Mouse (Mus musculus): ENCODE measurements around the gene Gm884.
"Not testable (repeated sequence)": the region's sequence is repeated elsewhere in the genome, so short reads cannot be mapped to it uniquely, and the experiment has no call there.

The Gm884 gene

GRCm38 (mm10) chr11:103647921-103648620 is 27.1 kb upstream of the Gm884 start:
- H3K27me3 ChIP-seq (ENCODE audit: control insufficient read depth, insufficient read depth, low read length, poor library complexity, severe bottlenecking): peaks cover 3% of the 10 kb centered on the region; the same call in 1 of the 2 replicates
- H3K36me3 ChIP-seq (ENCODE audit: control insufficient read depth, insufficient read depth, low read length, poor library complexity, severe bottlenecking): no peaks in the 10 kb centered on the region
- DNase-seq (ENCODE audit: low read depth, low spot score): no peak

- DNase-seq (ENCODE audit: low read depth, low spot score): no peak
- Histone ChIP-seq H3K36me3 (ENCODE audit: control insufficient read depth, insufficient read depth, low read length, poor library complexity, severe bottlenecking) (no peaks in the 10 kb centered on the region), H3K27me3 (ENCODE audit: control insufficient read depth, insufficient read depth, low read length, poor library complexity, severe bottlenecking) (peaks cover 3% of the 10 kb centered on the region; the same call in 1 of the 2 replicates)
Measured at GRCm38 (mm10) chr11:103646301-103646700, 25.4 kb upstream of the Gm884 start.

- Histone ChIP-seq H3K36me3 (ENCODE audit: control insufficient read depth, insufficient read depth, low read length, poor library complexity, severe bottlenecking) (no peaks in the 10 kb centered on the region), H3K27me3 (ENCODE audit: control insufficient read depth, insufficient read depth, low read length, poor library complexity, severe bottlenecking) (peaks cover 3% of the 10 kb centered on the region; the same call in 1 of the 2 replicates)
- no peak for DNase-seq (ENCODE audit: low read depth, low spot score)
Measured at GRCm38 (mm10) chr11:103645731-103646130, 24.8 kb upstream of the Gm884 start.

GRCm38 (mm10) chr11:103643211-103643610 is 22.3 kb upstream of the Gm884 start:
- no peak for DNase-seq (ENCODE audit: low read depth, low spot score)

GRCm38 (mm10) chr11:103639407-103639946 is 18.5 kb upstream of the Gm884 start:
- no peaks in the 10 kb centered on the region for H3K36me3 ChIP-seq (ENCODE audit: control insufficient read depth, insufficient read depth, low read length, poor library complexity, severe bottlenecking)
- H3K27me3 ChIP-seq (ENCODE audit: control insufficient read depth, insufficient read depth, low read length, poor library complexity, severe bottlenecking): no peaks in the 10 kb centered on the region
- DNase-seq (ENCODE audit: low read depth, low spot score): peak; percentile 66

More at GRCm38 (mm10) chr11:103643211-103643610, 22.3 kb upstream of the Gm884 start:
- H3K36me3 ChIP-seq (ENCODE audit: control insufficient read depth, insufficient read depth, low read length, poor library complexity, severe bottlenecking): no peaks in the 10 kb centered on the region
- no peaks in the 10 kb centered on the region for H3K27me3 ChIP-seq (ENCODE audit: control insufficient read depth, insufficient read depth, low read length, poor library complexity, severe bottlenecking)

- DNase-seq (ENCODE audit: low read depth, low spot score): no peak
- no peaks in the 10 kb centered on the region for H3K27me3 ChIP-seq (ENCODE audit: control insufficient read depth, insufficient read depth, low read length, poor library complexity, severe bottlenecking)
- H3K36me3 ChIP-seq (ENCODE audit: control insufficient read depth, insufficient read depth, low read length, poor library complexity, severe bottlenecking): no peaks in the 10 kb centered on the region
Measured at GRCm38 (mm10) chr11:103638790-103639189, 17.9 kb upstream of the Gm884 start, which contains the start of gene Lyzl6. Gene Lyzl6, minus strand, starts transcription at chr11:103638890.

GRCm38 (mm10) chr11:103636261-103636660 is 15.3 kb upstream of the Gm884 start:
- no peak for DNase-seq (ENCODE audit: low read depth, low spot score)

GRCm38 (mm10) chr11:103635481-103635880 is 14.5 kb upstream of the Gm884 start:
- no peaks in the 10 kb centered on the region for H3K27me3 ChIP-seq (ENCODE audit: control insufficient read depth, insufficient read depth, low read length, poor library complexity, severe bottlenecking)
- no peak for DNase-seq (ENCODE audit: low read depth, low spot score)
- H3K36me3 ChIP-seq (ENCODE audit: control insufficient read depth, insufficient read depth, low read length, poor library complexity, severe bottlenecking): no peaks in the 10 kb centered on the region

More at GRCm38 (mm10) chr11:103636261-103636660, 15.3 kb upstream of the Gm884 start:
- H3K27me3 ChIP-seq (ENCODE audit: control insufficient read depth, insufficient read depth, low read length, poor library complexity, severe bottlenecking): no peaks in the 10 kb centered on the region
- no peaks in the 10 kb centered on the region for H3K36me3 ChIP-seq (ENCODE audit: control insufficient read depth, insufficient read depth, low read length, poor library complexity, severe bottlenecking)

GRCm38 (mm10) chr11:103634806-103635205 is 13.9 kb upstream of the Gm884 start:
- no peaks in the 10 kb centered on the region for H3K36me3 ChIP-seq (ENCODE audit: control insufficient read depth, insufficient read depth, low read length, poor library complexity, severe bottlenecking)
- no peaks in the 10 kb centered on the region for H3K27me3 ChIP-seq (ENCODE audit: control insufficient read depth, insufficient read depth, low read length, poor library complexity, severe bottlenecking)
- no peak for DNase-seq (ENCODE audit: low read depth, low spot score)

GRCm38 (mm10) chr11:103627453-103627852 is 6.5 kb upstream of the Gm884 start:
- no peaks in the 10 kb centered on the region for H3K36me3 ChIP-seq (ENCODE audit: control insufficient read depth, insufficient read depth, low read length, poor library complexity, severe bottlenecking)
- H3K27me3 ChIP-seq (ENCODE audit: control insufficient read depth, insufficient read depth, low read length, poor library complexity, severe bottlenecking): no peaks in the 10 kb centered on the region
- no peak for DNase-seq (ENCODE audit: low read depth, low spot score)

GRCm38 (mm10) chr11:103610772-103611171 is 10.2 kb downstream of the Gm884 start:
- no peaks in the 10 kb centered on the region for H3K36me3 ChIP-seq (ENCODE audit: control insufficient read depth, insufficient read depth, low read length, poor library complexity, severe bottlenecking)
- DNase-seq (ENCODE audit: low read depth, low spot score): no peak
- no peaks in the 10 kb centered on the region for H3K27me3 ChIP-seq (ENCODE audit: control insufficient read depth, insufficient read depth, low read length, poor library complexity, severe bottlenecking)

GRCm38 (mm10) chr11:103606611-103607010 is 14.3 kb downstream of the Gm884 start:
- Histone ChIP-seq H3K27me3 (ENCODE audit: control insufficient read depth, insufficient read depth, low read length, poor library complexity, severe bottlenecking) (no peaks in the 10 kb centered on the region), H3K36me3 (ENCODE audit: control insufficient read depth, insufficient read depth, low read length, poor library complexity, severe bottlenecking) (no peaks in the 10 kb centered on the region)
- no peak for DNase-seq (ENCODE audit: low read depth, low spot score)

GRCm38 (mm10) chr11:103578339-103578738 is 42.6 kb downstream of the Gm884 start:
- no peaks in the 10 kb centered on the region for H3K27me3 ChIP-seq (ENCODE audit: control insufficient read depth, insufficient read depth, low read length, poor library complexity, severe bottlenecking)
- H3K36me3 ChIP-seq (ENCODE audit: control insufficient read depth, insufficient read depth, low read length, poor library complexity, severe bottlenecking): no peaks in the 10 kb centered on the region
- no peak for DNase-seq (ENCODE audit: low read depth, low spot score)

GRCm38 (mm10) chr11:103556021-103556420 is 64.9 kb downstream of the Gm884 start:
- peak; percentile 61 for DNase-seq (ENCODE audit: low read depth, low spot score)

GRCm38 (mm10) chr11:103534973-103535372 is 86.0 kb downstream of the Gm884 start:
- H3K36me3 ChIP-seq (ENCODE audit: control insufficient read depth, insufficient read depth, low read length, poor library complexity, severe bottlenecking); H3K27me3 ChIP-seq (ENCODE audit: control insufficient read depth, insufficient read depth, low read length, poor library complexity, severe bottlenecking); DNase-seq (ENCODE audit: low read depth, low spot score): not testable (repeated sequence)

More at GRCm38 (mm10) chr11:103556021-103556420, 64.9 kb downstream of the Gm884 start:
- Histone ChIP-seq H3K27me3 (ENCODE audit: control insufficient read depth, insufficient read depth, low read length, poor library complexity, severe bottlenecking) (no peaks in the 10 kb centered on the region), H3K36me3 (ENCODE audit: control insufficient read depth, insufficient read depth, low read length, poor library complexity, severe bottlenecking) (no peaks in the 10 kb centered on the region)
